Mouse (Mus musculus): Measurements from ENCODE around the gene Pank1. TPM values are rescaled to one million over a fixed set of nuclear protein-coding genes. Genes with fewer than 3 reads are reported as not detected.

Pank1 gene
- total RNA-seq, 2 experiments from 2014 or later = 23.8 to 24.0 TPM

- intact Hi-C loops (cut with DNase I) = no loop called here
- TF ChIP-seq CTCF (IDR thresholded peaks at IDR 0.05) = no peak
- Histone ChIP-seq H3K4me3 (peak overlapping the region; percentile 73; the same call in 1 of the 2 replicates), H3K27ac (no peak overlapping the region)
- DNase-seq (ENCODE audit: extremely low spot score in 1 of 2, low spot score in 2 of 2) = no peak
Observed at GRCm38 (mm10) chr19:34876676-34877075, 2.6 kb downstream of the Pank1 start.

- H3K27ac ChIP-seq = no peak overlapping the region
- intact Hi-C loops (cut with DNase I) = no loop called here
- no peak for TF ChIP-seq CTCF (IDR thresholded peaks at IDR 0.05)
- H3K4me3 ChIP-seq = no peak overlapping the region
- DNase-seq (ENCODE audit: extremely low spot score in 1 of 2, low spot score in 2 of 2) = no peak
Observed at GRCm38 (mm10) chr19:34869375-34869774, 9.9 kb downstream of the Pank1 start.

- no peak for DNase-seq (ENCODE audit: extremely low spot score in 1 of 2, low spot score in 2 of 2)
- Histone ChIP-seq H3K27ac (no peak overlapping the region), H3K4me3 (no peak overlapping the region)
- intact Hi-C loops (cut with DNase I) = no loop called here
- no peak for TF ChIP-seq CTCF (IDR thresholded peaks at IDR 0.05)
Observed at GRCm38 (mm10) chr19:34868093-34868741, 11.0 kb downstream of the Pank1 start.

GRCm38 (mm10) chr19:34863737-34864136 is 15.5 kb downstream of the Pank1 start:
- no peak for DNase-seq (ENCODE audit: extremely low spot score in 1 of 2, low spot score in 2 of 2)
- no peak overlapping the region for H3K4me3 ChIP-seq
- no peak overlapping the region for H3K27ac ChIP-seq
- TF ChIP-seq CTCF (IDR thresholded peaks at IDR 0.05) = no peak
- intact Hi-C loops (cut with DNase I) = no loop called here

- Histone ChIP-seq H3K27ac (no peak overlapping the region), H3K4me3 (no peak overlapping the region)
- TF ChIP-seq CTCF (IDR thresholded peaks at IDR 0.05) = no peak
- intact Hi-C loops (cut with DNase I) = no loop called here
- no peak for DNase-seq (ENCODE audit: extremely low spot score in 1 of 2, low spot score in 2 of 2)
Observed at GRCm38 (mm10) chr19:34856021-34856651, 23.1 kb downstream of the Pank1 start.

- no peak overlapping the region for H3K4me3 ChIP-seq
- no peak for DNase-seq (ENCODE audit: extremely low spot score in 1 of 2, low spot score in 2 of 2)
- no peak overlapping the region for H3K27ac ChIP-seq
- intact Hi-C loops (cut with DNase I) = no loop called here
- no peak for TF ChIP-seq CTCF (IDR thresholded peaks at IDR 0.05)
Observed at GRCm38 (mm10) chr19:34851161-34851560, 28.1 kb downstream of the Pank1 start.

- no peak overlapping the region for H3K27ac ChIP-seq
- intact Hi-C loops (cut with DNase I) = no loop called here
- H3K4me3 ChIP-seq = no peak overlapping the region
- DNase-seq (ENCODE audit: extremely low spot score in 1 of 2, low spot score in 2 of 2) = no peak
- TF ChIP-seq CTCF (IDR thresholded peaks at IDR 0.05) = no peak
Observed at GRCm38 (mm10) chr19:34849426-34849825, 29.8 kb downstream of the Pank1 start.

- no peak for TF ChIP-seq CTCF (IDR thresholded peaks at IDR 0.05)
- DNase-seq (ENCODE audit: extremely low spot score in 1 of 2, low spot score in 2 of 2) = no peak
- Histone ChIP-seq H3K4me3 (no peak overlapping the region), H3K27ac (no peak overlapping the region)
- intact Hi-C loops (cut with DNase I) = no loop called here
Observed at GRCm38 (mm10) chr19:34848164-34848563, 31.1 kb downstream of the Pank1 start.

GRCm38 (mm10) chr19:34847103-34847502 is 32.2 kb downstream of the Pank1 start:
- intact Hi-C loops (cut with DNase I) = no loop called here
- DNase-seq (ENCODE audit: extremely low spot score in 1 of 2, low spot score in 2 of 2) = no peak
- no peak for TF ChIP-seq CTCF (IDR thresholded peaks at IDR 0.05)
- no peak overlapping the region for H3K4me3 ChIP-seq
- no peak overlapping the region for H3K27ac ChIP-seq

- no peak for TF ChIP-seq CTCF (IDR thresholded peaks at IDR 0.05)
- no peak overlapping the region for H3K4me3 ChIP-seq
- H3K27ac ChIP-seq = no peak overlapping the region
- DNase-seq (ENCODE audit: extremely low spot score in 1 of 2, low spot score in 2 of 2) = no peak
- intact Hi-C loops (cut with DNase I) = no loop called here
Observed at GRCm38 (mm10) chr19:34846508-34847038, 32.7 kb downstream of the Pank1 start.

- no peak overlapping the region for H3K27ac ChIP-seq
- no peak for DNase-seq (ENCODE audit: extremely low spot score in 1 of 2, low spot score in 2 of 2)
- no peak for TF ChIP-seq CTCF (IDR thresholded peaks at IDR 0.05)
- H3K4me3 ChIP-seq = no peak overlapping the region
- intact Hi-C loops (cut with DNase I) = no loop called here
Observed at GRCm38 (mm10) chr19:34846005-34846404, 33.2 kb downstream of the Pank1 start.

GRCm38 (mm10) chr19:34845331-34845730 is 33.9 kb downstream of the Pank1 start:
- intact Hi-C loops (cut with DNase I) = no loop called here
- TF ChIP-seq CTCF (IDR thresholded peaks at IDR 0.05) = no peak
- DNase-seq (ENCODE audit: extremely low spot score in 1 of 2, low spot score in 2 of 2) = no peak
- Histone ChIP-seq H3K27ac (no peak overlapping the region), H3K4me3 (no peak overlapping the region)

- H3K27ac ChIP-seq = no peak overlapping the region
- H3K4me3 ChIP-seq = no peak overlapping the region
- intact Hi-C loops (cut with DNase I) = no loop called here
- TF ChIP-seq CTCF (IDR thresholded peaks at IDR 0.05) = no peak
- no peak for DNase-seq (ENCODE audit: extremely low spot score in 1 of 2, low spot score in 2 of 2)
Observed at GRCm38 (mm10) chr19:34844760-34845159, 34.5 kb downstream of the Pank1 start.

Measured in left cerebral cortex, adult 2 months (tissue).